Mouse (Mus musculus) olfactory bulb, adult 2 months (tissue): ENCODE data around the gene Kif3b. TPM values are rescaled to one million over a fixed set of nuclear protein-coding genes. Genes with fewer than 3 reads are reported as not detected.

Experiments
- H3K27ac ChIP-seq: fragments of 200-500 bp; 2 replicates; pipeline ENCODE4 v1.5.1; 2012; ENCODE audit warnings: low read depth, low read length; ENCODE audit not compliant: insufficient read depth
- H3K4me1 ChIP-seq: fragments of 200-500 bp; 2 replicates; pipeline ENCODE4 v1.6.1; 2012; ENCODE audit warnings: low read length; ENCODE audit not compliant: control insufficient read depth, insufficient read depth
- H3K4me3 ChIP-seq: fragments of 200-500 bp; 2 replicates; pipeline ENCODE4 v1.5.1; 2012; ENCODE audit warnings: mild to moderate bottlenecking, low read depth, low read length, moderate library complexity; ENCODE audit not compliant: insufficient read depth
- CTCF ChIP-seq: fragments of 200-500 bp; IDR thresholded peaks from 2 replicates; pipeline ENCODE4 v1.5.1; 2012; ENCODE audit warnings: low read depth, mild to moderate bottlenecking, low read length, moderate library complexity; ENCODE audit not compliant: insufficient read depth
- POLR2A ChIP-seq: fragments of 200-500 bp; IDR thresholded peaks from 2 replicates; pipeline ENCODE4 v1.6.1; 2012; ENCODE audit warnings: mild to moderate bottlenecking, low read depth, low read length, moderate library complexity; ENCODE audit not compliant: insufficient read depth
- WGBS: fragments of 180-500 bp; shearing (Covaris S2); methylation state at CpG from one replicate; pipeline ENCODE4 v1.1.7; 2018; 5-methylcytosine and 5-hydroxymethylcytosine counted together
- polyA plus RNA-seq: library from polyadenylated mRNA; stranded (reverse); fragments of >200 nt; gene quantifications from 2 replicates; pipeline ENCODE4 v1.2.4, GENCODE M21; 2012; ENCODE audit warnings: low replicate concordance; ENCODE audit not compliant: missing spikeins, insufficient read depth, insufficient read length

Kif3b gene
- polyA plus RNA-seq, 1 experiment, result not detected

DNA sequence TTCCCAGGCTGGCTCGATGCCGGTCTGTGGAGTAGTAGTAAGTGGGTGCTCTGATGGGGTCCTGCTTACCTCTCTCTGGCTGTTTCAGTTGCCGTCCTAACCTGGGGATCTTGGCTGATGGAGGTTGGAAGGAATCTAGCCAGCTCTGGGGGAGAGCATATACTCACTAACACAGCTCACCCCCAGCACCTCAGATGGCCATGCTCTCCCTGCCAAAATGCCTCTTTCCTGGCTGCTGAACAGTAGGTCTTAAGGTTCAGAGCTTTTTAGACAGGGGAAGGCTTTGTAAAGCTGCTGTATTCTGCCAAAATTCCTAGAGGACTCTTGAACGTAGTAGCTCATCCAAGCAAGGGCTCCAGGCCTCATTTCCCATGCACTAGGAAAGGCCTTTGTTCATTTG lies 6.6 kb downstream of the Kif3b start:
- TF ChIP-seq POLR2A (no peak), CTCF (no peak)
- WGBS, result 61% methylated on average over 4 of the region's 4 CpGs

GRCm38 (mm10) chr2:153298460-153298859 lies 7.2 kb downstream of the Kif3b start:
- Histone ChIP-seq H3K4me1 (peaks cover 18% of the 10 kb centered on the region), H3K27ac (no peak overlapping the region), H3K4me3 (no peak overlapping the region)
- TF ChIP-seq POLR2A, result no peak
- TF ChIP-seq CTCF, result no peak
- 69% methylated on average over 4 of the region's 4 CpGs for WGBS

More for the DNA sequence above, 6.6 kb downstream of the Kif3b start:
- no peak overlapping the region for H3K4me3 ChIP-seq
- H3K27ac ChIP-seq, result no peak overlapping the region
- peaks cover 22% of the 10 kb centered on the region for H3K4me1 ChIP-seq

GRCm38 (mm10) chr2:153298863-153299262 lies 7.7 kb downstream of the Kif3b start:
- Histone ChIP-seq H3K4me1 (peaks cover 15% of the 10 kb centered on the region), H3K27ac (no peak overlapping the region), H3K4me3 (no peak overlapping the region)
- 37% methylated on average over 4 of the region's 4 CpGs for WGBS
- TF ChIP-seq CTCF (no peak), POLR2A (no peak)

DNA sequence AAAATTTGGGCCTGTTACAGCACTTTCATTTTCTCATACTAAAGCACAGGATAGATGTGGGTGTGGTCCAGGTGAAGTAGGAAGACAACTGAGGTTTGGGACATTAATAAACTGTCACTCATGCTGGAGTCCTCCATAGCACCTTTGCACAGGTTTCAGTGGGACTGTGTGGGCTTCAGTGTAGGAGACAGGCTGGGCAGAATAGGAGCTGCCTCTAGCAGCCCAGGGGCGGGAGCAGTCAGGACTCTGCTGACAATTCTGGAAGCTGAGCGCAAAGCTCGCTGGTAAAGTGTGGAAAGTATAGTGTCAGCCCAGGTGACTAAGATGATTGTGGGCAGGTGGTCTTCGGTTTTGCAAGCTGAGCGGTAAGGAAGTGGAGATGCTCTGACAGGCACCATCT lies 9.9 kb downstream of the Kif3b start:
- TF ChIP-seq POLR2A, result no peak
- Histone ChIP-seq H3K4me1 (peaks cover 17% of the 10 kb centered on the region), H3K4me3 (no peak overlapping the region), H3K27ac (no peak overlapping the region)
- WGBS, result 89% methylated on average over 5 of the region's 5 CpGs

DNA sequence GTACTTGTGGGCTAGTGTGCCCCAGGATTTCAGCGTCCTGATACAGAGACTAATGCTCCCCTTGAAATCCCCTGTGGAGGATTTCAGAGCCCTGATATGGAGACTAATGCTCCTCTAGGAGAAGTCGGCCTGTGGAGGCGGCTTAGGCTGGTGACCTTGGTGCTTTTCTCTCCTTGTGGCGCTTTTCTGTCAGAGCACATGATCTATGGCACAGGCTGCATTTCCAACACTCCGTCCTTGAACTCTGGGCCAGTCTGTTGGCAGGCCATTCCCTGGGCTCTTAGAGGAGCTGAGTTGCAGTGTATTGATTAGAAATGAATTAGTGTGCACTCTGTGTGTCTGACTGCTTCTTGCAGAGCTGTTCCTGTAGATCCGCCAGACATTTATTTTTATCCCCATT lies 14.0 kb downstream of the Kif3b start:
- 77% methylated on average over 6 of the region's 6 CpGs for WGBS
- 0 out of 2 replicates have a peak overlapping the region, but pooled peaks have one; percentile 21 for H3K27ac ChIP-seq

GRCm38 (mm10) chr2:153308586-153308985 lies 17.4 kb downstream of the Kif3b start:
- H3K27ac ChIP-seq, result no peak overlapping the region
- TF ChIP-seq CTCF, result no peak
- TF ChIP-seq POLR2A, result no peak
- WGBS, result 84% methylated on average over 7 of the region's 7 CpGs
- peaks cover 4% of the 10 kb centered on the region; the same call in 1 of the 2 replicates for H3K4me1 ChIP-seq
- no peak overlapping the region for H3K4me3 ChIP-seq

More for the DNA sequence above, 14.0 kb downstream of the Kif3b start:
- TF ChIP-seq CTCF (no peak), POLR2A (no peak)
- H3K4me3 ChIP-seq, result no peak overlapping the region
- H3K4me1 ChIP-seq, result peaks cover 4% of the 10 kb centered on the region; the same call in 1 of the 2 replicates

DNA sequence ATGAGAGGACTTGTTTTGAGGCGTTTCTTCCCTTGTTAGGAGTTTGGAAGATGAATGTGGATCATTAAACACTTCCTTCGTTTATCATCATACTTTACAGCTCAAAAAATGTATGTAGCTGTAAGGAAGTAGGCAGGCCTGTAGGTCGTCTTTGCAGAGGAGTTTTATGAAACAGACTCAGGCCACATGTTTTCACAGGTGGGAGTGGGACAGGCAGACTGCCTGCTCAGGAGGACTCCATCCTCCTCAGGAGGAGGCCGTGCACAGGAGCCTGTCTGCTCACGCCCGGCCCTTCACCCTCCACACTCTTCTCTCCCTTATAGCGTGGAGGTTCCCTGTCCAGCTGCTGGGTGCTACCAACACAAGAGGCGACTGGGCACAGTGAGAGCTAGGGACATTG lies 17.9 kb downstream of the Kif3b start:
- TF ChIP-seq CTCF (no peak), POLR2A (no peak)
- no peak overlapping the region for H3K4me3 ChIP-seq
- no peak overlapping the region for H3K27ac ChIP-seq
- H3K4me1 ChIP-seq, result peaks cover 4% of the 10 kb centered on the region; the same call in 1 of the 2 replicates
- WGBS, result 81% methylated on average over 8 of the region's 8 CpGs

DNA sequence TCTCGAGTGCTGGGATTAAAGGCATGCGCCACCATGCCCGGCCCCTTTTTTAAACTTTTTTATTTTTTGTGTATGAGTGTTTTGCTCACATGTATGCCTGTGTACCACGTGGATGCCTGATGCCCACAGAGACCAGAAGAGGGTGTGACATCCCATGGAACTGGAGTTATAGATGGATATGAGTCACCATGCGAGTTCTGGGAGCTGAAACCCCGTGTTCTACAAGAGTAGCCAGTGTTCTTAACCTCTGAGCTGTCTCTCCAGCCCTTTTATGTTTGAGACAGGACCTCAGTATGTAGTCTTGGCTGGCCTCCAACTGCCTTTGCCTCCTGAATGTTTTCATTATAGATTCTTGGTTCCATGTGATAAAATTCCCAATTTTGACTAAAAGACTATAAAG lies 19.0 kb downstream of the Kif3b start:
- TF ChIP-seq POLR2A (no peak), CTCF (no peak)
- 69% methylated on average over 6 of the region's 6 CpGs for WGBS
- no peak overlapping the region for H3K4me3 ChIP-seq
- H3K27ac ChIP-seq, result no peak overlapping the region
- peaks cover 1% of the 10 kb centered on the region; the same call in 1 of the 2 replicates for H3K4me1 ChIP-seq

- WGBS, result 88% methylated on average over 9 of the region's 9 CpGs
- no peaks in the 10 kb centered on the region for H3K4me1 ChIP-seq
- no peak for TF ChIP-seq POLR2A
- no peak for TF ChIP-seq CTCF
- no peak overlapping the region for H3K27ac ChIP-seq
- H3K4me3 ChIP-seq, result no peak overlapping the region
Measured at GRCm38 (mm10) chr2:153312884-153313283, 21.7 kb downstream of the Kif3b start.

GRCm38 (mm10) chr2:153318408-153318807 lies 27.2 kb downstream of the Kif3b start:
- H3K4me3 ChIP-seq, result no peak overlapping the region
- 88% methylated on average over 4 of the region's 4 CpGs for WGBS
- H3K27ac ChIP-seq, result no peak overlapping the region
- H3K4me1 ChIP-seq, result no peaks in the 10 kb centered on the region
- no peak for TF ChIP-seq POLR2A
- TF ChIP-seq CTCF, result no peak
